Mouse (Mus musculus) C2C12 (cell line): ENCODE data around the gene Hist1h3a.

ENCODE experiments used
- CTCF ChIP-seq: IDR thresholded peaks from one replicate; pipeline ENCODE4 v1.5.1; 2011; ENCODE audit not compliant: control insufficient read depth, insufficient read depth, insufficient read length
- MAX ChIP-seq: IDR thresholded peaks from one replicate; pipeline ENCODE4 v1.6.1; 2011; ENCODE audit warnings: mild to moderate bottlenecking, control low read depth
- USF1 ChIP-seq: IDR thresholded peaks from one replicate; pipeline ENCODE4 v1.6.1; 2011; ENCODE audit warnings: low read depth, mild to moderate bottlenecking, control low read depth, moderate library complexity

DNA sequence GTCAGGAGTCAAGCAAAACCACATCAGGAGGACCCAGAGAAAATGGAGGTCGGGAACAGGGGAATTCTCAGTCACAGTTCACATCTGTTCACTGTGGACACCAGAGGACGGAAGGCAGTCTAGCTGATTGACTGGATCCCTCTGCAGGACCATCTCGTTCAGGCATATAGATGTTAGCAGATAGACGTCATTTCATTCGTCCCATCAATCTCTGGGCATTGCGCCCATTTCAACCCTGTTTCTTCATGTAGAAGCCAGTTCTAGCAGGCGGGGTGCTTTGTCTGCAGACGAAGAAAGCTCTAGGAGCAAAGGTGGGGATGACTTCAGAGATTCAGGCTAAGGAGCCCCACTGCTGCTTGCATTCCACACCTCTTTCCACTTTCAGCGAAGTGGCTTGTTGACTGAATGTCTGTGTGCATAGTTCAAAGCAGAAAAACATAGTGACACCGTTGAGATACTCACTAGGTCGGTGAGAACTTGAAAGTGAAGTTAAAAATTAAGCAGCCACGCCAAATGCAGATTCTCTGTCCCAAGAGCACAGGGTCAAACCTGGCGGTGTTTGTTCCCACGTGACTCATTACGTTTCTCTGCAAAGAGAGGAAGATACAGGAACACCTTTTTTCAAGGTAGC, 44.4 kb upstream of the Hist1h3a start, which contains the start of gene Slc17a2:
- TF ChIP-seq MAX (no peak), CTCF (no peak), USF1 (no peak)
